Mouse (Mus musculus) stomach, embryonic 16.5 days (tissue): ENCODE results near the gene Sfxn5. TPM values are rescaled to one million over a fixed set of nuclear protein-coding genes. Genes with fewer than 3 reads are reported as not detected.
A peak's percentile ranks its signal among the peaks of the same experiment; 100 is the strongest.

Experiments
- ATAC-seq: fragments of 200-750 bp; cut with Nextera tagmentation; 2 replicates; pipeline ENCODE4 v1.8.0; 2017; ENCODE audit warnings: moderate number of reproducible peaks, moderate TSS enrichment; ENCODE audit not compliant: insufficient read depth, low FRiP score
- H3K27ac ChIP-seq: fragments of 300-500 bp; sonication (generic); 2 replicates; pipeline ENCODE4 v1.5.1; 2014; ENCODE audit warnings: low read length
- H3K27me3 ChIP-seq: fragments of 300-500 bp; sonication (generic); 2 replicates; pipeline ENCODE4 v1.6.1; 2014; ENCODE audit warnings: low read length, control low read depth, mixed read lengths; ENCODE audit not compliant: control insufficient read depth, insufficient read depth
- H3K36me3 ChIP-seq: fragments of 300-500 bp; sonication (generic); 2 replicates; pipeline ENCODE4 v1.6.1; 2014; ENCODE audit warnings: low read length; ENCODE audit not compliant: control insufficient read depth, insufficient read depth
- H3K4me1 ChIP-seq: fragments of 300-500 bp; sonication (generic); 2 replicates; pipeline ENCODE4 v1.6.1; 2014; ENCODE audit warnings: low read length, control low read depth, mixed read lengths; ENCODE audit not compliant: control insufficient read depth, insufficient read depth
- H3K4me2 ChIP-seq: fragments of 300-500 bp; sonication (generic); 2 replicates; pipeline ENCODE4 v1.6.1; 2014; ENCODE audit warnings: low read depth, low read length, mixed read lengths
- H3K4me3 ChIP-seq: fragments of 300-500 bp; sonication (generic); replicated peaks from 2 replicates; pipeline ENCODE4 v1.5.1; 2014; ENCODE audit warnings: mild to moderate bottlenecking, low read length
- H3K9ac ChIP-seq: fragments of 300-500 bp; sonication (generic); 2 replicates; pipeline ENCODE4 v1.6.1; 2014; ENCODE audit warnings: low read length
- H3K9me3 ChIP-seq: fragments of 300-500 bp; sonication (generic); replicated peaks from 2 replicates; pipeline ENCODE4 v1.6.1; 2016; ENCODE audit warnings: low read length, control low read depth; ENCODE audit not compliant: control insufficient read depth
- WGBS: fragments of 180-500 bp; shearing (Covaris S2); extraction: QIAGEN DNeasy Blood & Tissue Kit; methylation state at CpG from one replicate; pipeline ENCODE4 v1.1.7; 2014; 5-methylcytosine and 5-hydroxymethylcytosine counted together
- polyA plus RNA-seq: library from polyadenylated mRNA; unstranded; fragments of >200 nt; fragmentation: Nextera tagmentation; extraction: Ambion mirVana; gene quantifications from 2 replicates; pipeline ENCODE4 v1.2.1, GENCODE M21; 2015

Gene Sfxn5
- polyA plus RNA-seq, 1 experiment from 2014 or later = 11.0 TPM

DNA sequence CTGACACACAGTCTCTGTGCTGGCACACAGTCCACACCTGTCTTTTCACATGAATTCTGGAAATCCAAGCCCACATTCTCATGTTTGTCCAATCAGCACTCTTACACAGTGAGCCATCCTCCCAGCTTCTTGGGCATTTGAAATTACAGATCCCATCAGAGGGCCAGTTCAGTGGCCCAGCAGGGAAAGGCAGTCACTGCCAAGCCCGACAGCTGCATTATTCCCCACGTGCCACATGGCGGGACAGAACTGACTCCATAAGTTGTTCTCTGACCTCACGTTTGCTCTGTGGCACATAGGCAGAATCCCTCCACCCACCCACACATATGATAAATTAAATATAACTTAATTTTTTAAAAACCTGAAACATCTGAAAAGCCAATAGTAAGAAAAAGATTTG, 25.3 kb downstream of the Sfxn5 start:
- H3K36me3 ChIP-seq = no peaks in the 10 kb centered on the region
- ATAC-seq = no peak
- no peak overlapping the region for H3K4me3 ChIP-seq
- no peaks in the 10 kb centered on the region for H3K9me3 ChIP-seq
- H3K4me2 ChIP-seq = no peak overlapping the region
- no peaks in the 10 kb centered on the region for H3K27me3 ChIP-seq
- no peak overlapping the region for H3K9ac ChIP-seq
- H3K4me1 ChIP-seq = peaks cover 3% of the 10 kb centered on the region
- WGBS = 75% methylated on average over 4 of the region's 4 CpGs
- no peak overlapping the region for H3K27ac ChIP-seq

DNA sequence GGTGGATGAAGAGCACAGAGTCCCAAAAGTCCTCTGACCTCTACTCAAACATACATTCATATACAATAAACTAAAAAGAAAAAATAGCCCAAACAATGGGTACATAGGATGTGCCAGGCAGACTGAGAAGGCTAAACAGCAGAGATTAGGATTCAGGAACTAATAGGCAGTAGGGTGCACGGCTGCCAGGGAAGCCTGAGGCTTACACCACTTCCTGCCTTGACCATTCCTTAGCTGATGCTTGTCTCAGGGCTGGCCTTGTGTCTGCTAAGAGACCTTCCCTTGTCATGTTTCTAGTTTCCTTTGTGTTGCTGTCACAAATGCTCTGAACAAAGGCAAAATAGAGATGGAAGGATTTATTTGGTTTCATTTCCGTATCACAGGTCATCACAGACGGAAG, 26.8 kb downstream of the Sfxn5 start:
- H3K9me3 ChIP-seq = no peaks in the 10 kb centered on the region
- WGBS = 86% methylated on average over 3 of the region's 3 CpGs
- H3K9ac ChIP-seq = no peak overlapping the region
- H3K4me3 ChIP-seq = no peak overlapping the region
- peaks cover 10% of the 10 kb centered on the region for H3K4me1 ChIP-seq
- no peak for ATAC-seq
- H3K36me3 ChIP-seq = no peaks in the 10 kb centered on the region
- no peak overlapping the region for H3K27ac ChIP-seq
- no peaks in the 10 kb centered on the region for H3K27me3 ChIP-seq
- no peak overlapping the region for H3K4me2 ChIP-seq

DNA sequence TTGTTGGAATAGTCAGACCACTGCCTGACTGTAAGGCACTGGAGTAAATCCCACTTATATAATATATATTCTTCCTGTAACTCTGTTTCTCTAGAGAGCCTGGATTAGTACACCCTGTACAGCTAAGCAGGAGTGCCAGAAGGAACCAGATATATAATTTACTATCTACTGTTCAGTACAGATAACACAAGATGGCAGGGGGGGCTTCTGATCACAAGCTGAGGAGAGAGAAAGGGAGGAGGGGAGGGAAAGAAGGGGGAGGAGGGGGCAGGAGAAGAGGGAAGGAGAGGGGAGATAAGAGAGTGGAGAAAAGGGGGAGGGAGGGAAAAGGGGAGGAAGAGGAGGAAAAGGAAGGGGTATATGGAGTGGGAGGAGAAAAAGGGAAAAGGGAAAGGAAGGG, 27.4 kb downstream of the Sfxn5 start:
- no peaks in the 10 kb centered on the region for H3K9me3 ChIP-seq
- ATAC-seq = no peak
- no peak overlapping the region for H3K27ac ChIP-seq
- H3K36me3 ChIP-seq = no peaks in the 10 kb centered on the region
- H3K4me1 ChIP-seq = peaks cover 10% of the 10 kb centered on the region
- H3K4me2 ChIP-seq = no peak overlapping the region
- no peak overlapping the region for H3K9ac ChIP-seq
- H3K4me3 ChIP-seq = no peak overlapping the region
- H3K27me3 ChIP-seq = no peaks in the 10 kb centered on the region

DNA sequence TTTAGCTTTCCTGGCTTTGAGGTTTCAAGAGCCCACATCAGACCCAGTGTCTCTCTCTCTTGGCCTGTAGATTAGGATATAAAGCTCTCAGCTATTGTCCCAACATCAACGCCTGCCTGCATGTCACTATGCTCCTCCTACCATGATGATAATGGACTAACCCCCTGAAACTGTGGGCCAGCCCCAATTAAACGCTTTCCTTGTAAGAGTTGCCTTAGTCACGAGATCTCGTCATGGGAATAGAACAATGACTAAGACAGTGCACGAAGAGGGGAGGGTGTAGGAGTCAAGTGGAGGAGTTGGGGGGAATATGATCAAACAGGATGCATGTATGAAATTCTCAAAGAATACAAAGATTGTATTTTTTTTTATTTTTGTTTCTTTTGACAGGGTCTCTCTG, 28.3 kb downstream of the Sfxn5 start:
- H3K4me2 ChIP-seq = no peak overlapping the region
- H3K9ac ChIP-seq = no peak overlapping the region
- no peaks in the 10 kb centered on the region for H3K9me3 ChIP-seq
- WGBS = 85% methylated on average over 5 of the region's 5 CpGs
- no peak overlapping the region for H3K27ac ChIP-seq
- no peaks in the 10 kb centered on the region for H3K36me3 ChIP-seq
- H3K4me3 ChIP-seq = no peak overlapping the region
- peaks cover 10% of the 10 kb centered on the region for H3K4me1 ChIP-seq
- ATAC-seq = no peak
- no peaks in the 10 kb centered on the region for H3K27me3 ChIP-seq

DNA sequence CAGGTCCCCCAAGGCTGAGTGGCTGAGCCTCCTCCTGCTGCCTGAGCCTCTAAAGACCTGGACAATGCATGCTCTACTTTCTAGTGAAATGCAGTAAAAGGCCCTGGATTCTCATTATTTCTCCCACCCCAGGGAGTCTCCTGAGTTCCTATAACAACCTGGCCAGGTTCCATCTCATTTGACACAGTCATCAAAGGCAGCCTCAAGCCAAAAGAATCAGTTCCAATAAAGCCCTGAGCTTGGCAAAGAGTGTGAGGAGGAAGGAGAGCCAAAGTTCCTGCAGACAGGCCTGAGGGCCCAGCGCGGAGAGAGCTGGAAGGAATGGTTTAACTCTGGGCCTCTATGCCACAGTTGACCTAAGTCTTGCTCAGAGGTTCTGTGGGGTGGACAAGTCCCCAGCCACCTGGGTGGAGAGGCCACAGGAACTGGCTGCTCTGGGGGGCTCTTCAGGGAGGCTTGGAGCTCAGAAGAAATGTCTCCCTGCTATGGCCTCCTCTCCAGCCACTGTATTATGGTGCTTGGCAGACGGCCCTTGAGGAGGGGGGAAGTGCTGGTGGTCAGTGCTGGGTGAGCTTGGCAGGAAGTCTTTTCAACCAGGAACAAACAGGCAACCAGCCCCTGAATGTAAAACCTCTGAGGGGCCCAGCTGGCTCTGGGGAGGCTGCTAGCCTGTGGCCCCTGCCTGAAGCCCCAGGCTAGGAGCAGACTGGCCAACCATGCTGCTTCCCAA, 30.7 kb downstream of the Sfxn5 start:
- peak; percentile 85 for ATAC-seq
- no peaks in the 10 kb centered on the region for H3K27me3 ChIP-seq
- peak overlapping the region; percentile 72 for H3K27ac ChIP-seq
- 50% methylated on average over 3 of the region's 3 CpGs for whole genome bisulfite sequencing
- peaks cover 10% of the 10 kb centered on the region for H3K4me1 ChIP-seq
- no peak overlapping the region for H3K4me2 ChIP-seq
- H3K4me3 ChIP-seq = no peak overlapping the region
- H3K9me3 ChIP-seq = no peaks in the 10 kb centered on the region
- no peak overlapping the region; the same call in 1 of the 2 replicates for H3K9ac ChIP-seq
- no peaks in the 10 kb centered on the region for H3K36me3 ChIP-seq

DNA sequence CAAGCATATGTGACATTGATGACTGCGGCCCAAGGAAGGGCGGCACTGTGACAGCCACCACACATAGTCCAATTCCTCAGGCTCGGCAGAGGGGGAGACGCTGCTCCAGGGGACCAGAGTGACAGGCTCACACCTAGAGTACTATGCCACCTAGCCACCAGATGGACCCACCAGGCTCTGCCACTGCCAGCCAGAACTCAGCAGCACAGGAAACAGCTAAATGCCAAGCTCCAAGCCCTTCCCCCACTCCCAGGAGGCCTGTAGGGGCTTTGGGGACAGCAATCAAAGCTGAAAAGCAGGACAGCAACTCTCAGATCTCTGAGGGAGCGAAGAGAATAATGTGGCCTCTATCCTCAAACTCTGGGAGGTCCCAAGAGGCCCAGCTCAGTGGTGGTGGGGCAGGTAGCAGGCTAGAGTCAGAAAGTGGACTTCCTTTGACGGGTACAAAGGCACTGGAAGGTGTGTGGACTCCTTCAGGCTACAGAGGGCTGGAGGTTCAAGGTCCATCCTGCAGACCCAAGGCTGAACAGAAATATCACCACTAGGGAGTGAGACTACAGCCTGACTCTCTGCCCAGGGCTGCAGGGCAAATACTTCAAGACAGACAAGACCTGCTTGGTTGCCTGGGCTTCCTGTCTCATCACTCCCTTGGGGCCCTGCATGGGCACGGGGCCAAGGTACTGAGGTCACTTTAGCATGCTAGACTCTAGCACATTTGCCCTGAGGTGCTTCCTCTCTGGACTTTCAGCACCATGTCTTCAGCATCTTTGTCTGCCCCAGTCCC, 37.6 kb downstream of the Sfxn5 start:
- H3K4me2 ChIP-seq = no peak overlapping the region
- WGBS = 68% methylated on average over 7 of the region's 7 CpGs

DNA sequence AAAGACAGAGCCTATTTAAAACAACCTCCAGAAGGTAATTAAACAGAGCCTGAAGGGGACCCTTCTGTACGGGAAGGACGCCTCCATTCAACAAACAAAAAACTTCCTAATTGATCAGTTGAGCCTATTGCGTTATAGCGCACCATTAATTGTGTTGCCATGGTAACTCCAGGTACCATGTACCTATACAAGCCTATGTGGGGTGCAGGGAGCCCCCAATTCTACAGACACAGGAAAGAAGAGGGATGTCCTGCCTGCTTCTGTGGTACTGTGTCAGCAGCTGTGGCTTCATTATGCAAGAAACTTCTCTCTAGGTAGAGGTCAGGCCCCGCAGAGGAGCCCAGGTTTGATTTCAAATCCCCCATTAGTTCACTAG, 39.2 kb downstream of the Sfxn5 start:
- Histone ChIP-seq H3K4me3 (no peak overlapping the region), H3K4me1 (peaks cover 8% of the 10 kb centered on the region; the same call in 1 of the 2 replicates), H3K27me3 (no peaks in the 10 kb centered on the region), H3K27ac (no peak overlapping the region), H3K9me3 (no peaks in the 10 kb centered on the region), H3K9ac (no peak overlapping the region), H3K4me2 (no peak overlapping the region), H3K36me3 (no peaks in the 10 kb centered on the region)
- ATAC-seq = no peak
- 67% methylated on average over 5 of the region's 5 CpGs for WGBS

More for the DNA sequence above, 37.6 kb downstream of the Sfxn5 start:
- no peaks in the 10 kb centered on the region for H3K9me3 ChIP-seq
- no peaks in the 10 kb centered on the region for H3K36me3 ChIP-seq
- no peak overlapping the region for H3K9ac ChIP-seq
- no peak overlapping the region for H3K27ac ChIP-seq
- no peak overlapping the region for H3K4me3 ChIP-seq
- ATAC-seq = peak; percentile 67
- H3K27me3 ChIP-seq = no peaks in the 10 kb centered on the region
- H3K4me1 ChIP-seq = peaks cover 8% of the 10 kb centered on the region; the same call in 1 of the 2 replicates

DNA sequence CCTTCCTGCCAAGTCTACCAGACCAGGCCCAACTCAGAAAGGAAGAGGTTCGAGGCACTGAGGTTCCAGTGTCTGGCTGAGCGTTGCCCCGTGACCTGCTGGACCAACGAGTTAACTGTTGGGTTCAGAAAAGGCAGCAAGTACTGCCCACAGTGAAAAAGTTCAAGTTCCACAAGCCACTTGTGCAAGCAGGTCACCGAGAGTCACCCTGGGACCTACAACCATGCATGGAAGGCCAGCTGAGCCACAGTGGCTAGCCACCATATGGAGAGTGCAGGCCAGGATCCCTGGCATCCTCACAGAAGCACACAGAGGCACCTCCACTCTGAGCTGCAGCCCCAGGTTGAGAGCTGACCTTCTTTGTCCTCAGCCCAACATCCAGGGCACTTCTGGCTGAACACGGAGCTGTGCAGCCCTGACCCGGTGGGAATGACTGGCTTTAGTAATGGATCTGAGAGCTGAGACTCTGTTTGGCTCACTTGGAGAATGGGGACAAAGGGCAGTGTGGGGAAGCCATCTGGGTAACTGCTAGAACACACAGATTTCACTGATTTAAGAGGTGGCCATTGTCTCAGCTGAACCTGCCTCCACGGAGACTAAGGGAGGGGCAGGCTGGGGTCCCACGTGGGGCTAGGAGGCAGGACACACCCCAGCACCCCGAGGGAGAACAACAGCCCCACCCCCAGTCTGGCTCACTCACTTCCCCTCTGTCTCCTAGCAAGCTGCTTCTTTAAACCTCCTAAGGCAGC, 39.8 kb downstream of the Sfxn5 start:
- no peaks in the 10 kb centered on the region for H3K9me3 ChIP-seq
- H3K27me3 ChIP-seq = no peaks in the 10 kb centered on the region
- no peaks in the 10 kb centered on the region for H3K36me3 ChIP-seq
- peak; percentile 62; the same call in 1 of the 2 replicates for ATAC-seq
- no peak overlapping the region for H3K27ac ChIP-seq
- H3K9ac ChIP-seq = no peak overlapping the region
- 51% methylated on average over 10 of the region's 10 CpGs for WGBS
- H3K4me2 ChIP-seq = no peak overlapping the region
- H3K4me3 ChIP-seq = no peak overlapping the region
- H3K4me1 ChIP-seq = peaks cover 8% of the 10 kb centered on the region; the same call in 1 of the 2 replicates
